Mouse (Mus musculus) liver (tissue): ENCODE results near the gene Kcnk3.

Experiments used
- DNase-seq: peaks from one replicate; pipeline ENCODE4 v3.0.0-alpha.2; 2020; ENCODE audit warnings: mixed read lengths

Gene Kcnk3

GRCm38 (mm10) chr5:30615819-30616218 lies 27.8 kb downstream of the Kcnk3 start:
- DNase-seq: no peak

GRCm38 (mm10) chr5:30616644-30617043 lies 28.7 kb downstream of the Kcnk3 start:
- DNase-seq: no peak

GRCm38 (mm10) chr5:30617357-30617756 lies 29.4 kb downstream of the Kcnk3 start:
- DNase-seq: no peak

- DNase-seq: peak; percentile 19
These were observed 29.9 kb downstream of the Kcnk3 start for GRCm38 (mm10) chr5:30617851-30618250.

GRCm38 (mm10) chr5:30618376-30619003 lies 30.5 kb downstream of the Kcnk3 start:
- no peak for DNase-seq

- no peak for DNase-seq
These were observed 31.2 kb downstream of the Kcnk3 start for GRCm38 (mm10) chr5:30619211-30619610.

GRCm38 (mm10) chr5:30620567-30620966 lies 32.6 kb downstream of the Kcnk3 start:
- DNase-seq: no peak

- DNase-seq: no peak
These were observed 33.3 kb downstream of the Kcnk3 start for GRCm38 (mm10) chr5:30621211-30621790.

- DNase-seq: no peak
These were observed 33.8 kb downstream of the Kcnk3 start for GRCm38 (mm10) chr5:30621844-30622176.

GRCm38 (mm10) chr5:30622177-30622840 lies 34.3 kb downstream of the Kcnk3 start:
- peak; percentile 11 for DNase-seq

- no peak for DNase-seq
These were observed 34.8 kb downstream of the Kcnk3 start for GRCm38 (mm10) chr5:30622841-30623185.

GRCm38 (mm10) chr5:30623380-30623779 lies 35.4 kb downstream of the Kcnk3 start:
- DNase-seq: no peak

GRCm38 (mm10) chr5:30624311-30624710 lies 36.3 kb downstream of the Kcnk3 start:
- no peak for DNase-seq

- DNase-seq: no peak
These were observed 36.9 kb downstream of the Kcnk3 start for GRCm38 (mm10) chr5:30624908-30625307.

GRCm38 (mm10) chr5:30625379-30625778 lies 37.4 kb downstream of the Kcnk3 start:
- DNase-seq: no peak

- no peak for DNase-seq
These were observed 38.5 kb downstream of the Kcnk3 start for GRCm38 (mm10) chr5:30626331-30627105.

GRCm38 (mm10) chr5:30628511-30628910 lies 40.5 kb downstream of the Kcnk3 start:
- DNase-seq: no peak

GRCm38 (mm10) chr5:30630401-30630800 lies 42.4 kb downstream of the Kcnk3 start:
- no peak for DNase-seq

GRCm38 (mm10) chr5:30632134-30632533 lies 44.2 kb downstream of the Kcnk3 start:
- DNase-seq: no peak

GRCm38 (mm10) chr5:30636994-30637393 lies 49.0 kb downstream of the Kcnk3 start:
- no peak for DNase-seq

GRCm38 (mm10) chr5:30638041-30638440 lies 50.1 kb downstream of the Kcnk3 start:
- DNase-seq: peak; percentile 72

- no peak for DNase-seq
These were observed 55.7 kb downstream of the Kcnk3 start for GRCm38 (mm10) chr5:30643477-30644179.

GRCm38 (mm10) chr5:30646036-30646435 lies 58.1 kb downstream of the Kcnk3 start:
- no peak for DNase-seq
